Mouse (Mus musculus) gastrocnemius, postnatal 4 days (tissue): ENCODE results near the gene Apex2. TPM values are rescaled to one million over a fixed set of nuclear protein-coding genes. Genes with fewer than 3 reads are reported as not detected.
"Not testable (repeated sequence)": the region's sequence is repeated elsewhere in the genome, so short reads cannot be mapped to it uniquely, and the experiment has no call there.

Experiments used
- DNase-seq, 2 experiments: peaks; one replicate each; pipeline ENCODE4 v3.0.0; 2021 to 2022; ENCODE audit warnings: low spot score in 2 of 2, mixed read lengths in 2 of 2
- microRNA-seq: library from miRNA; unstranded; fragments of <30 nt; microRNA quantifications from one replicate; pipeline ENCODE4 v1.2.0, GENCODE M21; 2021
- total RNA-seq, 2 experiments: library from RNA; stranded (reverse); gene quantifications; 2 replicates each; pipeline ENCODE4 v1.2.3; 2021

Gene Apex2
- total RNA-seq, 2 experiments from 2014 or later = 9.1 to 15.6 TPM

- no peak for DNase-seq
Observed at GRCm38 (mm10) chrX:150510631-150511030, 79.0 kb downstream of the Apex2 start.

GRCm38 (mm10) chrX:150508696-150509095 is 81.0 kb downstream of the Apex2 start:
- no peak for DNase-seq

- not testable (repeated sequence) for DNase-seq
Observed at GRCm38 (mm10) chrX:150487811-150488210, 101.9 kb downstream of the Apex2 start.

GRCm38 (mm10) chrX:150486314-150487030 is 103.2 kb downstream of the Apex2 start:
- DNase-seq = not testable (repeated sequence)

- DNase-seq = peak; percentile 47 to 68
Observed at GRCm38 (mm10) chrX:150477854-150478780, 111.6 kb downstream of the Apex2 start.

GRCm38 (mm10) chrX:150471416-150471815 is 118.3 kb downstream of the Apex2 start:
- no peak for DNase-seq

Small RNA genes within 50 kb of the gene (microRNA-seq; reads per million reads assigned to microRNA genes)
- gene Mir3620 = not detected

Other genes starting within 250 kb of the Apex2 start
- gene Tmem29, start 130.7 kb downstream of the Apex2 start, total RNA-seq = 10 to 100 TPM in 1 of 2 experiments, 1 to 10 TPM in 1; 7.2 to 10.0 TPM
- 1 to 10 TPM; 5.6 to 8.2 TPM for gene Alas2, start 42.5 kb downstream of the Apex2 start, total RNA-seq
- gene Pfkfb1, start 1.6 kb downstream of the Apex2 start, total RNA-seq = 10 to 100 TPM in 1 of 2 experiments, 1 to 10 TPM in 1; 4.4 to 10.3 TPM
- gene Tro, start 67.7 kb upstream of the Apex2 start, total RNA-seq = 10 to 100 TPM; 16.2 to 19.3 TPM
- 1,000 to 10,000 TPM; 1,010 to 1,119 TPM for gene Maged2, start 224.5 kb upstream of the Apex2 start, total RNA-seq